Mouse (Mus musculus): ENCODE results near the gene Kctd17. TPM values are rescaled to one million over a fixed set of nuclear protein-coding genes. Genes with fewer than 3 reads are reported as not detected.
A peak's percentile ranks its signal among the peaks of the same experiment; 100 is the strongest.

Gene Kctd17
- polyA plus RNA-seq, 1 experiment from 2014 or later, result 40.3 TPM

- no peak for ATAC-seq (ENCODE audit: insufficient number of reproducible peaks, insufficient read depth, low FRiP score, low TSS enrichment, low read depth)
- Histone ChIP-seq H3K9me3 (no peaks in the 10 kb centered on the region), H3K9ac (replicated peaks) (no peak overlapping the region), H3K4me1 (replicated peaks) (peaks cover 17% of the 10 kb centered on the region; the same call in 1 of the 2 replicates), H3K4me3 (replicated peaks) (no peak overlapping the region), H3K27me3 (no peaks in the 10 kb centered on the region; the same call in 1 of the 2 replicates), H3K27ac (no peak overlapping the region), H3K4me2 (no peak overlapping the region), H3K36me3 (no peaks in the 10 kb centered on the region)
- WGBS, result 72% methylated on average over 4 of the region's 4 CpGs
Observed at GRCm38 (mm10) chr15:78401921-78402320, 26.4 kb upstream of the Kctd17 start.

GRCm38 (mm10) chr15:78402423-78402822 is 25.9 kb upstream of the Kctd17 start:
- H3K9me3 ChIP-seq, result no peaks in the 10 kb centered on the region
- 83% methylated on average over 7 of the region's 7 CpGs for WGBS
- H3K9ac ChIP-seq (replicated peaks), result no peak overlapping the region
- no peak overlapping the region for H3K4me2 ChIP-seq
- H3K4me1 ChIP-seq (replicated peaks), result peaks cover 22% of the 10 kb centered on the region; the same call in 1 of the 2 replicates
- H3K27me3 ChIP-seq, result no peaks in the 10 kb centered on the region; the same call in 1 of the 2 replicates
- no peaks in the 10 kb centered on the region for H3K36me3 ChIP-seq
- H3K4me3 ChIP-seq (replicated peaks), result no peak overlapping the region
- ATAC-seq (ENCODE audit: insufficient number of reproducible peaks, insufficient read depth, low FRiP score, low TSS enrichment, low read depth), result no peak
- H3K27ac ChIP-seq, result no peak overlapping the region

GRCm38 (mm10) chr15:78403301-78403741 is 25.0 kb upstream of the Kctd17 start:
- no peaks in the 10 kb centered on the region for H3K36me3 ChIP-seq
- H3K9ac ChIP-seq (replicated peaks), result no peak overlapping the region
- H3K4me3 ChIP-seq (replicated peaks), result no peak overlapping the region
- H3K27me3 ChIP-seq, result peaks cover 8% of the 10 kb centered on the region
- peaks cover 24% of the 10 kb centered on the region; the same call in 1 of the 2 replicates for H3K4me1 ChIP-seq (replicated peaks)
- no peak overlapping the region for H3K4me2 ChIP-seq
- H3K9me3 ChIP-seq, result no peaks in the 10 kb centered on the region
- H3K27ac ChIP-seq, result no peak overlapping the region
- ATAC-seq (ENCODE audit: insufficient number of reproducible peaks, insufficient read depth, low FRiP score, low TSS enrichment, low read depth), result no peak
- 47% methylated on average over 3 of the region's 3 CpGs for WGBS

GRCm38 (mm10) chr15:78403896-78404295 is 24.5 kb upstream of the Kctd17 start:
- no peak for ATAC-seq (ENCODE audit: insufficient number of reproducible peaks, insufficient read depth, low FRiP score, low TSS enrichment, low read depth)
- Histone ChIP-seq H3K4me3 (replicated peaks) (no peak overlapping the region), H3K9ac (replicated peaks) (no peak overlapping the region), H3K4me1 (replicated peaks) (peaks cover 24% of the 10 kb centered on the region; the same call in 1 of the 2 replicates), H3K36me3 (no peaks in the 10 kb centered on the region), H3K27me3 (peaks cover 14% of the 10 kb centered on the region), H3K27ac (no peak overlapping the region), H3K4me2 (no peak overlapping the region), H3K9me3 (no peaks in the 10 kb centered on the region)
- WGBS, result 64% methylated on average over 1 of the region's 1 CpGs

GRCm38 (mm10) chr15:78405098-78405497 is 23.3 kb upstream of the Kctd17 start:
- no peak for ATAC-seq (ENCODE audit: insufficient number of reproducible peaks, insufficient read depth, low FRiP score, low TSS enrichment, low read depth)
- H3K4me2 ChIP-seq, result peak overlapping the region; percentile 92
- no peaks in the 10 kb centered on the region for H3K36me3 ChIP-seq
- H3K4me3 ChIP-seq (replicated peaks), result peak overlapping the region; percentile 67
- H3K27me3 ChIP-seq, result peaks cover 26% of the 10 kb centered on the region
- peaks cover 30% of the 10 kb centered on the region for H3K4me1 ChIP-seq (replicated peaks)
- H3K9me3 ChIP-seq, result no peaks in the 10 kb centered on the region
- H3K27ac ChIP-seq, result no peak overlapping the region
- H3K9ac ChIP-seq (replicated peaks), result no peak overlapping the region; the same call in 1 of the 2 replicates
- WGBS, result 54% methylated on average over 11 of the region's 11 CpGs

GRCm38 (mm10) chr15:78405517-78406211 is 22.7 kb upstream of the Kctd17 start, which contains the start of gene Tst:
Gene Tst, minus strand, starts transcription at chr15:78405907.
- Histone ChIP-seq H3K9me3 (no peaks in the 10 kb centered on the region), H3K9ac (replicated peaks) (peak within 1 kb of the TSS; percentile 66), H3K4me1 (replicated peaks) (peaks cover 34% of the 10 kb centered on the region), H3K4me2 (peak within 1 kb of the TSS; percentile 92), H3K27me3 (peaks cover 32% of the 10 kb centered on the region), H3K27ac (peak within 1 kb of the TSS; percentile 88), H3K4me3 (replicated peaks) (peak within 1 kb of the TSS; percentile 67), H3K36me3 (no peaks in the 10 kb centered on the region)
- peak; percentile 44; the same call in 1 of the 2 replicates for ATAC-seq (ENCODE audit: insufficient number of reproducible peaks, insufficient read depth, low FRiP score, low TSS enrichment, low read depth)
- 2% methylated on average over 34 of the region's 34 CpGs for WGBS

GRCm38 (mm10) chr15:78406293-78406934 is 21.9 kb upstream of the Kctd17 start, which contains the start of gene Mpst:
Gene Mpst, plus strand, starts transcription at chr15:78406416.
- H3K27me3 ChIP-seq, result peaks cover 39% of the 10 kb centered on the region
- peaks cover 34% of the 10 kb centered on the region for H3K4me1 ChIP-seq (replicated peaks)
- WGBS, result under 1% methylated on average over 40 of the region's 40 CpGs
- peak within 1 kb of the TSS; percentile 88 for H3K27ac ChIP-seq
- H3K4me3 ChIP-seq (replicated peaks), result peak within 1 kb of the TSS; percentile 67
- H3K4me2 ChIP-seq, result peak within 1 kb of the TSS; percentile 92
- H3K9me3 ChIP-seq, result no peaks in the 10 kb centered on the region
- peak; percentile 86 for ATAC-seq (ENCODE audit: insufficient number of reproducible peaks, insufficient read depth, low FRiP score, low TSS enrichment, low read depth)
- H3K36me3 ChIP-seq, result no peaks in the 10 kb centered on the region
- peak within 1 kb of the TSS; percentile 66 for H3K9ac ChIP-seq (replicated peaks)

GRCm38 (mm10) chr15:78409570-78410052 is 18.8 kb upstream of the Kctd17 start:
- no peak for ATAC-seq (ENCODE audit: insufficient number of reproducible peaks, insufficient read depth, low FRiP score, low TSS enrichment, low read depth)
- H3K9me3 ChIP-seq, result no peaks in the 10 kb centered on the region
- peaks cover 51% of the 10 kb centered on the region for H3K27me3 ChIP-seq
- peak overlapping the region; percentile 32 for H3K4me3 ChIP-seq (replicated peaks)
- H3K36me3 ChIP-seq, result peaks cover 6% of the 10 kb centered on the region; the same call in 1 of the 2 replicates
- H3K27ac ChIP-seq, result no peak overlapping the region
- H3K9ac ChIP-seq (replicated peaks), result peak overlapping the region; percentile 42; the same call in 1 of the 2 replicates
- H3K4me2 ChIP-seq, result peak overlapping the region; percentile 54
- peaks cover 28% of the 10 kb centered on the region for H3K4me1 ChIP-seq (replicated peaks)
- 9% methylated on average over 12 of the region's 12 CpGs for WGBS

GRCm38 (mm10) chr15:78413083-78413718 is 15.2 kb upstream of the Kctd17 start:
- no peaks in the 10 kb centered on the region for H3K9me3 ChIP-seq
- no peak overlapping the region for H3K27ac ChIP-seq
- peaks cover 6% of the 10 kb centered on the region; the same call in 1 of the 2 replicates for H3K36me3 ChIP-seq
- WGBS, result 88% methylated on average over 14 of the region's 14 CpGs
- H3K4me1 ChIP-seq (replicated peaks), result peaks cover 10% of the 10 kb centered on the region; the same call in 1 of the 2 replicates
- H3K4me2 ChIP-seq, result no peak overlapping the region
- H3K4me3 ChIP-seq (replicated peaks), result no peak overlapping the region
- no peak overlapping the region for H3K9ac ChIP-seq (replicated peaks)
- H3K27me3 ChIP-seq, result peaks cover 44% of the 10 kb centered on the region
- no peak for ATAC-seq (ENCODE audit: insufficient number of reproducible peaks, insufficient read depth, low FRiP score, low TSS enrichment, low read depth)

- H3K4me2 ChIP-seq, result no peak overlapping the region
- WGBS, result 67% methylated on average over 1 of the region's 1 CpGs
- H3K4me1 ChIP-seq (replicated peaks), result peaks cover 10% of the 10 kb centered on the region; the same call in 1 of the 2 replicates
- H3K27ac ChIP-seq, result no peak overlapping the region
- H3K9me3 ChIP-seq, result no peaks in the 10 kb centered on the region
- no peak overlapping the region for H3K4me3 ChIP-seq (replicated peaks)
- ATAC-seq (ENCODE audit: insufficient number of reproducible peaks, insufficient read depth, low FRiP score, low TSS enrichment, low read depth), result no peak
- peaks cover 6% of the 10 kb centered on the region; the same call in 1 of the 2 replicates for H3K36me3 ChIP-seq
- H3K9ac ChIP-seq (replicated peaks), result no peak overlapping the region
- H3K27me3 ChIP-seq, result peaks cover 43% of the 10 kb centered on the region
Observed at GRCm38 (mm10) chr15:78413719-78414117, 14.6 kb upstream of the Kctd17 start.

Data from limb, embryonic 12.5 days (tissue).